Mouse (Mus musculus): ENCODE measurements at regions not wholly inside any gene's neighbourhood (a gene's known extent, or its start where the extent isn't known, plus 50 kb on each side); places are given as distances from the start of the nearest gene placed in this dataset.

- TF ChIP-seq CTCF (IDR thresholded peaks at IDR 0.05; ENCODE audit: extremely low read depth, insufficient read length, insufficient replicate concordance, low read depth, low read length), result no peak
- no peak for TF ChIP-seq POLR2A (IDR thresholded peaks at IDR 0.05; ENCODE audit: low read depth, low read length)
These were observed 97.4 kb upstream of the Adpgk start for GRCm38 (mm10) chr9:59193971-59194370.

Measured in small intestine, adult 2 months (tissue).